Mouse (Mus musculus) kidney, postnatal 14 days (tissue): ENCODE results near the gene Zfp248.
A peak's percentile ranks its signal among the peaks of the same experiment; 100 is the strongest.

Experiments
- DNase-seq: peaks from one replicate; pipeline ENCODE4 v3.0.0; 2022; ENCODE audit warnings: mixed read lengths

Zfp248 gene

DNA sequence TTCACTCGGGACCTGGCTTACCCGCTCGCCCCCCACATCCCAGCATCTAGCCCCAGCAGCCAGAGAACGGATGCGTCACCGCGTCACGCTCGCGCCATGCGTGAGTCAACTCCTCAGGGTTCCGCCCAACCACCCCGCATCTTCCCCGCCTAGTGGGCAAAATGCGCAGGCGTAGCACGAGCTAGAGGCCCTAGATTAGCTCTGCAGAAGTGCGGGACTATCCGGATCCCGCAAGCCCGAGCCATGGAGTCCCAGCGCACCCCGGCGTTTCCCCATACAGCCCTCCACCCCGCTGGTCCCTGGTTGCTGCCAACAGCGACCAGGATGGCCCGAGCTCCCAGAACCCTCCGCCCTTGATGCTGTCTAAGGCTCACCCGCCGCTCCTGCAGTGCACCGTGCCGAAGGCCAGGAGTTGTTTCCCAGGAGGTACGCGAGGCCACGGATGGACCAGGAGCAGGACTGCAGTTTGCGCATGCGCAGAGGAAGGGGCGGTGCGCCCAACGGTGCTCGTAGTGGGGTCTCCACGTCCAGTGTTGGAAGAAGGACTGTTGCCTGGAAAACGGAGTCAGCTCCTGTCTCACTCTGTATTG lies at the start of gene Zfp248:
Zfp248 (minus strand) TSS at position 487 of the 590 bp plus-strand sequence.
- peak; percentile 92 for DNase-seq

DNA sequence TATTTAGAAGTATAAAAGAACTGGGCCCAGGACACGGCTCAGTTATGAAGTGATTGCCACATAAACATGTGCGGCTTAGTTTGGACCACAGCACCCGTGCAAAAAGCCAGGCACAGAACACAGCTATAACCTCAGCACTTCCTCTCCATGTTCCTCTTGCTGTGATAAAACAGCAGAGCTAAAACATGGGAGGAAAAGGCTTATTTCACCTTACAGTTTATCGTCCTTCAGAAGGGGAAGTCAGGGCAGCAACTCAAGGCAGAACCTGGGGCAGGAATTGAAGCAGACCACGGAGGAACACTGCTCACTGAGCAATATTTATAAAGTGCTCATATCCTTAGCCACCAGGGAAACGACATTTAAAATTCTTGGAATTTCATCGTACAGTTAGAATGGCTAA lies 43.7 kb upstream of the Zfp248 start:
- DNase-seq, result no peak

DNA sequence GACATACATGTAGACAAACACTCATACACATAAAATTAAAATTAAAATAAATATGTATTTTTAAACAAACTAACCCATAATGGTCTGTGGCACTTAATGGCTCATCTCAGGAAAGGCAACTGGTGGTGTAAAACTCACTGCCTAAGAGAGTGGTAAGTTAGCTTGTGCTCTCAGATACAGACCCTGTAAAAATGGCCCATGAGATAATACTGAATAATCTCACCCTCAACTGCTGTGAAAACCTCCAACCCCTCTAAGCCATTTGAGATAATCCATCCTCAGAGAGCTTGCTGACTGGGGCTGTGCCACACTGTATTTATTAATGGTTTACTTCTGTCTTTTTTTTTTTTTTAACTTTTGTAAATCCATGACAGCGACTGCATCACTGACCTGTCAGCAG lies 26.8 kb upstream of the Zfp248 start:
- no peak for DNase-seq

DNA sequence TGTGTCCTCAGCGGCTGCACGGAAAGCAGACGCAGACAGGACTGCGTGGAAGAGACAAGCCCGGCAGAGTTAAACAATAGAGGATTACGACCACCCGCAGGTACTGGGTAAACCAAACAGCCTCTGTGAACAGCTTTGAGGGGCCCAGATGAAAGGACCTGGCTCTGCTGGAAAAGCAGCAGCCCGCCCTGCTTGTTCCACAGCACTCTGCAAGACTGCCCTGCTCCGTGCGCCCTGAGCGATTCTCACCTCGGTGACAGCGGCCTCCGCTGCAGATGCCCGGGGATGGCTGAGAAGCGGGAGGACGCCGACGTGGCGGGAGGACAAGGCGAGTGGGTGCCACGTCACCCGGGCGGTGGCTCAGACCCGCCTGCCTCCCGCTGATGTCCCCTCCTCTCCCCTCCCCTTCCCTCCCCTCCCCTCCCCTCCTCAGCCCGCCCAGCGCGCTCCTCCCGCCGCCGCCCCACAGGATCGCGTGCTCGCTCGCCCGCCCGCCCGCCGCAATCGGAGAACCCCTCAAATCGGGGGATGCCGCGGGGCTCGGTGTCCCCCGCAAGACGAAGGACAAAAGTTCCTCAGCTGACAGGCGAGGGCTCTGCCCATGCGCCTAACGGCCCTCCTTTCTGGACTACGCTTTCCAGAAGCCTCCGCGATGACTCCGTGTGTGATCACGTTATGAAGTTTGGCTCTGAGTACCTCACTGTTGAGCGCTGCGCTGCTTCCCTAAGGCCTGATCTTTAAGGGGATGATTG lies 23.8 kb upstream of the Zfp248 start, which contains the start of gene Zfp9:
Zfp9 (minus strand) TSS at position 364 of the 752 bp plus-strand sequence.
- DNase-seq, result peak; percentile 87

DNA sequence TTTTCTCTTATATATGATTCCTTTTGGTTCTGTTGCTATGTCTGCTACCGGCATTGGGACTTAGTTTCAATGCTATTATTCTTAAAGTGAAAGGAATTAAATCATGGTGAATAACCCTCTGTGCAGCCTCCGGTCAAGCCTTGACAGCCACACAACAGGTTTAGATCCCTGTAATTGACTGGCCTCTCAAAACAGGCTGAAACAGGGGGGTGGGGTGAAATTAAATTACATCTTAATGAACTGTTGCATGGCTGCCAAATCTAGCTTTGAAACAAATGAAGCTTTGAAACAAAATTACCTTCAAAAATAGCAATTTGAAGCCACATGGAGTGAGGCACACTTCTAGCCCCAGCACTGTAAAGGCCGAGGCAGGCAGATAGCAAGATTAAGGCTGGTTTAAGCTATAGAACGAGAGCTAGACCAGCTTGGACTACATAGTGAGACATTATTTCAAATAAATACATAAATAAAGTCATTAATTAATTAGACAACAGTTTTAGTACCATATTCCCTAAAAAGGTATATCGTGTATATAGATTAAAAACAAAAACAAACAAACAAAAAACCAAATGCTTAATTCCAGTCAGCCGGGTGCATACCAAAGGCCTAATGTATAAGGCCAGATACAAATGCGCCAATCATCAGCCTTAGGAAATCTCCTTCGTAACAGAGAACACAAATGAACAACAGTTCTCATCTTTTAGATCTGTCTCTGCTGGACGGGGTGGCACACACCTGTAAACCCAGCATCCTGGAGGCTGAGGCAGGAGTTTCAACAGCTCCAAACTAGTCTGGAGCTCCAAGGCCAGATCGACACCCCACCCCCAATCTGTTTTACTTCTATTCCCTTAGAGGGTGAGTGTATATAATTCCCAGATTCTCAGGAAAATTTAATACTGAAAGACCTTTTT lies 22.8 kb upstream of the Zfp248 start:
- no peak for DNase-seq

DNA sequence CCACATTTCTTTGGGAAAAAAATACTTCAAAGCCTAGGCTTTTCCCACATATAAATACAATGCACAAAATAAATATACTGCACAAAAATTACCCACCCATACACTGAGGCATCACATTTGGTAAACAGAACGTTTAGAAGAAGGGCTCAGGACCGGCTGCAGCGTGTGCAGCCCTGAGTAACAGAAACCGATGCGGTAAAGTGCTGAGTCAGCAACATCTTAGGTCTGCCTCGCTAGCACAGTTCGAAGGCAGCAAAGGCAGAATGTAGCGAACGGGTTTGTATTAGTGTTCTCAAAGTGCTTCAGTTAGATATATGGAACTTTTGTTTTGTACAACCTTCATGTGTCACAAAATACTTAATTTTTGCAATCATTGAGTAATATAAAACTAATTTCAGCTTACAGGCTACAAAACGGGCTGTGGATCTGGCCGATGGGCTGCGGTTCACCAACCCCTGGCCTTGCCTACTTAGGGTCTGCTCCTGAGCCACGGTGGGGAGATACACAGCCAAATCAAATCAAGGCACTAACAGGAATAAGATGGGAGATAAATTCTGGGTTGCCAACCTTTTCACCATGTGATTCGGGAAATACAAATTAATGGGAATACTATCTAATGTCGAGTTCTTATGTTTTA lies 6.9 kb upstream of the Zfp248 start:
- no peak for DNase-seq

DNA sequence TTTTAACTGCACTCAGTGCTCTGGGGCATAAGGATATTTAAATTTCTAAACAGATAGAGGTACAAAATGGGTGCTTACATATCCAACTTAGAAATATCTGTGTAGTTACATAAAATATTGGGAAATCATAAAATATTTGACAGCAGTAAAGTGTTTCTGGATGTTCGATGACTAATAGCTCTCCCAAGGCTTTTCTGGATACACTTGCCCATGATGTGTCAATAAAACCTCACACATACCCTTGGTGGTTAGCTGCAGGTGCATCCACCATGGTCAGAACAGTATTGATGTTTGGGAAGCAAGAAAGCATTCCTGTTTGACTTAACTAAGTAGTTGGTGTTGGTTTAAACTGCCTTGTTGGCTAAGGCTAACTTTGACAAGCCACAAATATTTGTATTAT lies 2.4 kb upstream of the Zfp248 start:
- no peak for DNase-seq

DNA sequence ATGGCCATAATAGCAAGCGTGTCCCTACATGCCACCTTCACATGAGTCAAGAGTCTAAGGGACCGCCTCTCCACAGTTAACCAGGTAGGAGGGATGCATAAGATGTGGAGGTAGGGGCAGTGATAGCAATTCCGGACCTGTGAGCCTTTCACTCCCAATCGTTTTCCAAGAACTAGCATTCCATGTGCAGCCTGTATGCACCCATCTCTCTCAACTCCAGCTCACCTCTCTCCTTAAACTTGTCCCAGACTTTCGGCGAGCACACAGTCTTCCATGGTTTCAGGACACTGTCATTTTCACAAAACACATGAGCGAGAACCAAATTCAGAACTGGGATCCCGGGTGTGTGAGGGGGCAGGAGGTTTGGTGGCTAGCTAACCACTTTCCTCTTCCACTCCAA lies 876 bp downstream of the Zfp248 start:
- DNase-seq, result no peak

DNA sequence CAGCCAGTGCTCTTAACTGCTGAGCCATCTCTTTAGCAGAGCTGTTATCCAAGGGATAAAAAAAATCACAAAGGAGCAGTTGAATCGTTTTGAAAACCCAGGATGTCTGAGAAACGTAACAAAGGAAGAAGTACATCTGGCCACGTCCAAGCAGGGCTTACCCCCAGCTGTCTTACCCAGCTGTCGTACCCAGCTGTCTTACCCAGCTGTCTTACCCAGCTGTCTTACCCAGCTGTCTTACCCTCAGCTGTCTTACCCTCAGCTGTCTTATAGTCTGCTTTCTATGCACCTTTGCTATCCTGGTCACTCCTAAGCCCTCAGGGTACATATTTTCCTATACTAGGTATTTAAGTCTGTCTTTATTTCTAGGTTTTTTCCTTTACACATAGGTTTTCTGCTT lies 23.8 kb downstream of the Zfp248 start:
- DNase-seq, result no peak

DNA sequence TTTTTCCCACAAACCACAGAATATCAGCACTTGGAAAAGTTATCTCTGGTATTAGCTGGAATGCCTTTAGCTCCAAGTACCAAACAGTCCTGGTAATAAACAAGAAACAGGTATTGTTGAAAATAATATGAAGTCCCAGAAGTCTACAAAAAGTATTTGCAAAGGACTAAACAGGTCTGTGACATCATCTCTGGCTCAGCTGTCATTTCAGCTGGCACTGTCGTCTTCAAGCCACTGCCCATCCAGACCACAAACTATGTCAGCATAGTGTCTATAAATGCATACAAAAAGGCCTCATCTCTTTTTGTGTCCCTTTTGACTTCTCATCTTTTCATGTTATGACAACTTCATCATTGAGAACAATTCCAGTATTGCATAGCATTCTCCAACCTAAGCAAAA lies 28.7 kb downstream of the Zfp248 start:
- DNase-seq, result no peak

DNA sequence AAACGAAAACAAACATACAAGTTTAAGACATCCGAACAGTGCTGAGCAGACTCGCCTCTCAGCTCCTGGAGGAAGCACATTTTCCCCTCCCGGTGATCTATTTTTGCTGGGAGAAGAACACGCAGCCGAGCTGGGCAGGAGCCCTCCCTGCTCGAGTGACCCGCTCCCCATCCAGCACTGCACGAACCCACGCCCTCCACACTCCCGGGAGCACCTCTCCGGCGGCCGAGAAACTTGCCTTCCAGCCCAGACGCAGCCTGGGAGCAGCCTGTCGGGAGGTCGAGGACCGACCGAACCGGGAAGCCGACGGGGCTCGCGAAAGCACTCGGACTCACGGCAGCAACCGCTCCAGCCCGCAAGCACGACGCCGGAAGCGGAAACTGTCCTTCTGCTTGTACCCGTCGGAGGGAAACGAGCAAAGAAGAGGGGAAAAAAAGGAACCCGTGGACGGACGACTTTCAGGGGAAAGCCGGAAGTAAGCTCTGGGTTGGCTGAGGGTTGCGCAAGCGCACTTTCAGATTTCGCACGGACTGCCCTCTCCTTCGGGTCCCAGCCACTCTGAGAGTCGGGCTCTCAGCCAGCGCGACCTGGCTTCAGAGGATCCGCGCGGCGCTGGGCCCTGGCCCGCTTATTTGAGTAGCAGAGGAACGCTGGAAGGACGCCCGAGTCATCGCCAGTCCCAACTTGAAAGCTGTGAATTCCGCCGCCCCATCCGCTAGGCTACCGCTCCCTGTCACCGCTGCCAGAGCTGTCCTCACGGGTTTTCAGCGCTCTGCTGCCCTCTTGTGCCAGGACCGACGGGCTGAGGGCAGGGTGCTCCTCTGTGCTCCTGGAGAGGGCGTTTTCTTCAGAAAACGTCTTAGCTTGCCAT lies 36.0 kb downstream of the Zfp248 start, which contains the start of gene Bms1:
Bms1 (minus strand) TSS at position 425 of the 871 bp plus-strand sequence.
- DNase-seq, result peak; percentile 96

DNA sequence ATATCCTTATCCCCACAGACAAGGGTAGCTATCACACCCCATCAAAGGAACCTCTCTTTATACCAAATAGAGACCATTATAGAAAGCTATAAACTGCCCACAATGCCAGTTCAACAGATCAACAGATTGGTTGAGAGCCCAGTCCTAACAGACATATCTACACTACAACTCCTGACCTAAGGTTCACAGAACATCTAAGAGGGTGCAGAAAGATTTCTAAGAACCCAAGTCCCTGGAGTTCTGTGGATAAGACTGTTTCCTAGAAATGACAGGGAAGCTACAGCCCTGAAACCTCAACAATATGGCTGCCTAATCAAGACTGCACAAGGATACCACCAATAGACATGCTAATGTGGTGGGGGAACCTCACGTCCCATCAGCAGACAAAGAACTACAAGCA lies 44.9 kb downstream of the Zfp248 start:
- DNase-seq, result no peak

DNA sequence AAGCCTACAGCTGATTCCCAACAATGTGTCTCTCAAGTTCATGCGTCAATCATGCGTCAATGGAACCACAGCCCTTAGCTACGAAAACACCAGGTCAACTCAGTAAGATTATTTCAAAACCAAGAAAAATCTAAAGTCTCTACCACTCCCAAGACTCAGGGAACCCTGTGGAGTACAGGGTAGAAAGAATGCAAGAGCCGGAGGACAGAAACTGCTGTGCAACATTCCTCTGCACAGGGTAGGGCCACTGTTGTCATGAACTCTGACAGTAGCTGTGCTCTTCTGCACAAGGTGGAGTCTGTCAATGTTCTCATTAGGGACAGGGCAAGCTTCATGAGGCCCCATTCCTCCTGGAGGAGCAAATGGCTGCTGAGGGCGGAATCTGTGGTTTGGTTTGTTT lies 46.8 kb downstream of the Zfp248 start:
- no peak for DNase-seq

DNA sequence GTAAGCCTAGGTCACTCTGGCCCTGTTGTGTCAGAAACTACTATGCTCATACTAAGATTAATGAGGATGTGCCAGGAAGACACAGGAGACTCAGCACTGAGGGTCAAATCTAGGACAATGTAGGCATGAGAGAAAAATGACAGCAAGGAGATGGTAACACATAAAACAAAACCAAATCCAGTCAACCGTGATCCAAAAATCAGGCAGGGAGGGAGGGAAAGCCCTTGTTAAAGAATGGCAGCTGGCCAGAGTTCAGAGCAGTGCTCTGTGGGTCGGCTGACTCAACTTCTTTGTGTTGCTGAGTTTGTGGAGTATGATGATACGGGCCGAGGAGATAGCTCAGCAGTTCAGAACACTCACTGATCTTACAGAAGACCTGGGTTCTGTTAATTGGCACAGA lies 48.9 kb downstream of the Zfp248 start:
- no peak for DNase-seq

DNA sequence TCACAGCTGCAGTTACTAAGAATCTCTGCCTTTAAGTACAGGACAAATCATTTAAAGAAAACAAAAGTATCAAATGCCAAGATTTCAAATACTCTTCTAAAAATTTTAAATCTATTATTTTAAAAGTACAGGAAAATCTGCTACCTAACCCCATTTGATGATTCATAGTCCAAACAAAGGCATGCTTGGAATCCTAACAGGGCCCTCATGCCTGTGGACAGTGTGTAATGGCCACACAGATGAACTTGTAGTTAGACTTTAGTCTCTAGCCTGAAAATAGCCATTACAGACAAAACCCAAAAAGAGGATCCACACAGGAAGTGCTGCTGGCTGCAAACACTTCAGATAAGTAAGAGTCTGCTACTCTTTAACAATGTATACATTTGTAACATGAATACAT lies 64.6 kb downstream of the Zfp248 start:
- no peak for DNase-seq

DNA sequence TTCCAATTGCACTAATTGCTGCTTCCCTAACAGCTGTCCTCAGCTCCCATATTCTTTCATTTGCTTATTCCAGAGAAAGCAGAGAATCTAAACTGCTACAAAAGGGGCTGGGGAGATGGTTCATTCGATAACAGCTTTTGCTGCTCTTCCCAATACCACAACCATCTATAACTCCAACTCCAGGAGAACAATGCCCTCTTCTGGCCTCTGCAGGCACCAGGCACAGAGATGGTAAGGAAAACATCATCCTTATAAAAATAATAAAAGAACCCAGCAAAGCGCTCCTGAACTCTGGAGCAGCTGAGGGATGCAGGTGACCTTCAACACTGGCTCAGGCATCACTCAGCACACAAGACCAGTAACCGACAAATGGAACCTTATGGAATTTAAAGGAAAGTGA lies 69.4 kb downstream of the Zfp248 start:
- no peak for DNase-seq

DNA sequence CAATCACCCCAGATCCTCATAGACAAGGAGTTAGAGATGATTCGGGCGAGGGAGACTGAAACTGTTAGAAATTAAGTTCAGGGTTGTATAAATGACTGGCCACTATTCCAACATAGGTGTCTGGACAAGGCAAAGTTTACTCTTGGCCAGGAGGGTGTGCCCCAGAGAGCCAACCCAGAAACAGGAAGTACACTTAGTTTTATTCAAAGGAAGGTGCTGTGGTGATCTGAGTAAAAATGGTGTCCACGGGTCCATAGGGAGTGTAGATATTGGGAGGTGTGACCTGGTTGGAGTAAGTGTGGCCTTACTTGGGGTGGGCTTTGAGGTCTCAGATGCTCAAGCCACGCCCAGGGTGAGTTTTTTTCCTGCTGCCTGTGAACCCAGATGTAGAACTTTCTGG lies 74.1 kb downstream of the Zfp248 start:
- DNase-seq, result no peak

DNA sequence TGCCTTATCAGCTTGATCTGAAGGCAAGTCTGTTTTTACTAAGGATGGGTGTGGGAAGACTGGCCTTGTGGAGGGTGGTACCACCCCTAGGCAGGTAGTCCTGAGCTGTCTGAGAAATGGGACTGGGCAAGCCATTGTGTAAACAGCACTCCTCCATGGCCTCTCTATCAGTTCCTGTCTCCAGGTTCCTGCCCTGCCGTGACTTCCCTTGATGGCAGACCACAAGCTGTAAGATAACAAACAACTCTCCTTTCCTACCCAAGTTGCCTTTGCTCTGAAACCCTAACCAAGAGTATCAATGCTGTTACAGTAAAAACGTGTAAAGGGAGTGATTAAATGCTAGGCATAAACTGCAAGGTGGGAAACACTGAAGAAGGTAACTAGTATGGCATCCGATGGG lies 74.7 kb downstream of the Zfp248 start:
- DNase-seq, result no peak

DNA sequence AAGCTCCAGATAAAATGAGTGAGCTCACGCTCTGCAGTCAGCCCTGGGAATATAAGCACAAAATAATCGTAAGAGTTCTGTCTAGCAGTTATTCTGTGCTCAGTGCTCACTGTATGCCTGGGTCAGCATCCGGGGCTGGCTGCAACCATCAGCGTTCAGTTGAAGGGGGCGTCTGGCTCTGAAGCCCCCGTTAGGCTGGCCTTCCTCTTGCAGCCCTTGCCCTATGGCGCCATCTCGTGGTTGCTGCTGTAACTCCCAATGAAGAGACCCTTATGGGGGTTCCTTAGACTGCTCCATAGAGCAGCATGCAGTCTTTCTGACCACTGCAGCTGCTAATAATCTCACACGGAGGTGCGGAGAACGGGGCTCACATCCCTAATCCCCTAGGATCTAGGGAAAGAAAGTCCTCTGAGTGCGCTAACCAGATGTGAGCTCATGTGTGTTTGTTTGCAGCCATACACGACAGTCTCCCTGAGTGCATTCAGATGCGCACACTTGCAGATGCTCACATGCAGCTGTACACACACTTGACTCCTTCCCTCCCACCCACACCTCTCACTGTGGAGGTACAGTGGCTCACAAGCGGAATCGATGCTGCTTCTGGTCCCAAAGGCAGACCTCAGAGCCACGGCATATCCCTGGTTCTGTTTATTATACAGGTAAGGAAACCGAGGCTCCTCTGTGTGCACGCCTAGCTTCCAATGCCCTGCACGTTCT lies 75.7 kb downstream of the Zfp248 start:
- DNase-seq, result peak; percentile 67

DNA sequence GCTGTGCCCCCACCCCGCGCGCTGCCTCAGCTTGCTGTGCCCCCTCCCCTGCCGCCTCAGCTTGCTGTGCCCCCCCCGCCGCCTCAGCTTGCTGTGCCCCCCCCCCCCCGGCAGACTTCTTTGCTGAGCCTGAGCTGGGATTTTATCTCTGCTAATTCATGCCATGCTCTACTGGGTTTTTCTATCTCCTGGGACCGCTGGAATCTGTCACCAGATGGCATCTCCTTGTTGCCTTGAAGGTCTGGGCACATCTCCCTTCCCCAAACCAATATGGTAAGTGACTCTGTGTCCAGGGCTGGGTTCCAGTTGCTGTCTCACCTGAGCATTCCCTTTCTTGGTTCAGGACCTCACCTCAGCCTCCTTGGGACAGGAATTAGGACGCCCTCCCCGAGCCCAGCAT lies 77.7 kb downstream of the Zfp248 start:
- no peak for DNase-seq
